Mouse (Mus musculus) gonadal fat pad, adult 2 months (tissue): ENCODE data around the gene St3gal5. TPM values are rescaled to one million over a fixed set of nuclear protein-coding genes. Genes with fewer than 3 reads are reported as not detected.

Experiments
- DNase-seq: peaks from one replicate; pipeline ENCODE4 v3.0.0-alpha.2; 2012; ENCODE audit warnings: low read depth
- polyA plus RNA-seq: library from polyadenylated mRNA; depleted of rRNA; stranded (reverse); fragments of >200 nt; gene quantifications from 2 replicates; pipeline ENCODE4 v1.2.3, GENCODE M21; 2012

Gene St3gal5
- polyA plus RNA-seq, 1 experiment = 6.9 TPM

DNA sequence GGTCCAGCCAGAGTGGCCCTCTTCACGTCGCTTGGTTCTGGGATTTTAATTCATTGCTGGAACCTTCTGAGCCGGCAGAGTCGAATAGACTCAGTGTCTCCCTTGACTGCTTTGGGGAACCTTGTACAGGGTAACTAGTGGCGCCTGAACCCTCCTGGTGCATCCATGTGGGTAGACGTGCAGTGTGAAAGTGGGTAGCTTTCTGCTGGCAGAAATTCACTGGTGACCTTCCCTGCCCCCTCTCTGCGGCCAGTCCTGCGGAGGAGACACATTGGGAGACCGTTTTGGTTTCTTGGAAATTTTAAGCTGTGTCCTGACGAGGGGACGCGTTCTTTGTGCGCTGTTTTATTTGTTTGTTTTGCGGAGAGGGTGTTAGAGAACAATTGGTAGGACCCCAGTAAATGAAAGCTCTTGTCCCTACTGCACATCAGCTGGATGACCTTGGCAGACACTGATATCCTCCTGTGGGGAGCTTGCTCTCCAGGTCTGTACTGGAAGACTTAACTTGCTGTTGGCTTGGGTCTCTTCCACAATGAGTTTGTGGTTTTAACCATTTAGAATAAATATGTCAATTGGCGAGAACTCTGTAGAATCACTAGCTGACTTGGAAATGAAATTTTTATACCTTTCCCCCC lies 746 bp downstream of the St3gal5 start:
- DNase-seq = no peak

DNA sequence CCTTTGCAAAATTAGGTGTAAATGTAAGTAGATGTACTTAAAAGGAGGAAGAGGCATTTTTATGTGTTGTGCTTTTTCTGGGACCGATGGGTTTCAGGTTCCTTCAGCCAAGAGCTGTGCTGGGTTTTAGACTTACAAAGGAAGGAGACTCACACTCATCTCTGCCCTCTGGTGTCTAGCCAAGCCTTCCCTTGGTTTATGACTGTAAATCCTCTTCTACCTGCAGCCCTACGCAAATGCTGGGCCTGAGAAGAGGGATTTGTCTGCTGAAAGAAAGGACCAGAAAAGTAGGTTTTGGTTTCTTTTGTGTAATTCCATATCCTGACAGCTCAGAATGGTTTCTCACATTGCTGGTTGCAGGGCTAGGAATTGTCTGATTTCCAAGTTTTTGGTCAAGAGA lies 1.3 kb downstream of the St3gal5 start:
- no peak for DNase-seq

- no peak for DNase-seq
Observed at GRCm38 (mm10) chr6:72099281-72099680, 1.9 kb downstream of the St3gal5 start.

- DNase-seq = no peak
Observed at GRCm38 (mm10) chr6:72100171-72100570, 2.8 kb downstream of the St3gal5 start.

DNA sequence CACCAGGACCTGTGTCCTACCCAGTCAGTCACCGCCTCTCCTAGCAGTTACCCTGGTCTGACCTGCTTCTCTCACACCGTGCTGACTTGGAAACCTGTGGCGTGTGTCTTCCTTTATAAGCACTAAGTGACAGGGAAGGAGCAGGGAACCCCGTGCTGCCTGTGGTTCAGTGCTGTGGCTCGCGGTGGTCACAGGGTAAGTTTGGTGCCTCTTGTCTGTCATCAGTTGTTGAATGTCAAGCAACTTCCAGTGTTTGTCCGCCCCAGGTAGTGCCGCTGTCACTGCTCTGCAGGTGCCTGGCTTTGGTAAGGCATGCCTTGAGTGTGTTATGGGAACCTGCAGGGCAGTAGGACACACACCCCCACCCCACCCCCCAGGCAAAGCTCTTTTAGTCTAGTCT lies 3.5 kb downstream of the St3gal5 start:
- DNase-seq = no peak

DNA sequence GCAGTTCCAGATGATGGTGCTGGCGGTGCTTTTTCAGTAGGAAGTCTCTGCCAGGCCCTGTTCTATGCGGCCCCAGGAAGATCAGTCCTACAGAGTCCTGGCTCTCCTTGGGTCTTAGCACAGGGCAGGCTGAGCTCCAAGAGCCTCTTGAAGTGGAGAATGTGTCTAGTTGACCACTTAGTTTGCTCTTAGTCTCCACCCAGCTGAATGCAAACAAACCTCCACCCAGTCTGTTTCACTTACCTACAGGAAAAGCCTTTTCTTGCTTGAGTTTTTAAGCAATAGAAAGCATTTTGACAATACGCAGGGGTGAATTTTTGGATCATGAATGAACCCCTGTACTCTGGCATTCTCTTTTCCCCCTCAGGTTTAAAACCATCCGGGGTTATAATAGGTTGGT lies 4.0 kb downstream of the St3gal5 start:
- no peak for DNase-seq

- no peak for DNase-seq
Observed at GRCm38 (mm10) chr6:72102066-72102465, 4.7 kb downstream of the St3gal5 start.

DNA sequence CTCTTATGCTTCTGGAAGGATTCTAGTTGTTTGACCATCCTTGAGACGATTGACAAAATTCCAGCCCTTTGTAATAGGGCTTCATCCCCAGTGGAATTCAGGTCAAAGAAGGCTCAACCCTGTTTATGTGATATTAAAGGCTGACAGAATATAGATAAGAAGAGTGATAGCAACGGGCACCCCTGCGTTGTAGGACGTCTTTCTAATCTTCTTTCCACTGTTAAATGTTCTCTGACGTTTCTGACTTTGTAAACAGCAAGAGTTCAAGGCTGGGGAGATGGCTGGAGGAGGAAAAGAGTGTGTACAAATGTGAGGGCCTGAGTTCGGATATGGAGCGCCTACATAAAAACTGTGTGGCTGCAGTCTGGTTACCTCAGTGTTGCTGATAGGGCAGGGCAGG lies 7.1 kb downstream of the St3gal5 start:
- no peak for DNase-seq

DNA sequence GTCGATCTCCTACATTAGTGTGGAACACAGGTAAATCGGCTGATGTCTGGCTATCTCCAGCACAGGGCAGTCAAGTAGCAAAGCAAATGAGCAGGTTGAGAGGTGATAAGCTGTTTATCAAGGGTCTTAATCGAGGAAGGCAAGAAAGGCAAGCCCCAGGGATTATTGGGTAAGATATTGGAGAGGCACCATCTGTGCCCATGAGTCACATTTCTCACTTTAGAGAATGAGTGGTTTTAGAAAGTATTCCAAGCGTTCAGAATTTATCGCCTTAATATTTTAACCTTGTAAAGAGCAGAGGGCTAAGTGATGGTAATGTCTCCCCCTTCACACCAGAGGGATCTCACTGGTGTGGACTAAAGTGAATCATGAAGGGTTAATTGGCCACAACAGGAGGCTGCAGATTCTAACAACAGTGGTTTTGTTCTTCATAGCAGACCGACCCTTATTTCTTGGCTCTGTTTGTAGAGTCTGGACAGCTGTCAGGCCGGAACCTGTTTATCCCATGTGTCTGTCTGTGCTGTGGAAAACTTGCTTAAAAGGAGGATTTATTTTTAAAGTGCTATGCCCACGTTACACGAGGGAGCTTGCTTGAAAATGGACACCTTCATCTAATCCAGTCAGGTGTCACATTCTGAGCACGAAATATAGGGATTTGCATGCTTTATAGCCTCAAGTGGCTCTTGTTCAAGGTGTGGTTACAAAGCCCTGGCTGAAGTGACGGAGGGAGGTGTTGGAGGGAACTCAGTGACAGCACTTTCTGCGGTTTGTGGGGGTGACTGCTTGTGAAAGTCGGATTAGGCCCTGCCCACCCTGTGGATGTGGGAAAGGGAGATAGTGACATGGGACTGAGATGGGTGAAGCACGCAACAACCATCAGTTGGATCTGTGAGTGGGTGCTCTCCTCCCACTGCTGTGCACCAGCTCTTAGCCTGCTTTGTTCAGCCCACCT lies 11.8 kb downstream of the St3gal5 start:
- DNase-seq = peak; percentile 34

- peak; percentile 31 for DNase-seq
Observed at GRCm38 (mm10) chr6:72110577-72110976, 13.2 kb downstream of the St3gal5 start.

DNA sequence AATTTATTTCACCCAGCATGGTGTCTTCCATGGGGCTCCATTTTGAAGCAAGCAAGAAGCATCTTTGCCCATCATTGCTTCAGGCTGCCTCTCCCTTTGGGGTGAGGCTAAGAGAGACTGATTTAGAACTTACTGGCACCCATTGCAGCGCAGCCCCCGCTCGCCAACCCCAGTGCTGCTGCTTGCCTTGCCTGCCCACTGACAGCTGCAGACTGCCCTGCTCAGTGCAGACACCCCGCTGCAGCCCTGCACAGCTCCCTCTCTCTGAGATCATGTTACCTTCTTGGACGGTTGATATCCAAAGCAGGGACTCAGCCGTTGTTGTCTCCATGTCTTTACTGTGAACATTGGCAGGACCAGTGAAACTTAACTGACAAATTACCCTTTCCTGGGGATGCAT lies 15.2 kb downstream of the St3gal5 start:
- no peak for DNase-seq

GRCm38 (mm10) chr6:72113093-72113702 lies 15.8 kb downstream of the St3gal5 start:
- no peak for DNase-seq

- peak; percentile 46 for DNase-seq
Observed at GRCm38 (mm10) chr6:72114902-72115301, 17.5 kb downstream of the St3gal5 start.

DNA sequence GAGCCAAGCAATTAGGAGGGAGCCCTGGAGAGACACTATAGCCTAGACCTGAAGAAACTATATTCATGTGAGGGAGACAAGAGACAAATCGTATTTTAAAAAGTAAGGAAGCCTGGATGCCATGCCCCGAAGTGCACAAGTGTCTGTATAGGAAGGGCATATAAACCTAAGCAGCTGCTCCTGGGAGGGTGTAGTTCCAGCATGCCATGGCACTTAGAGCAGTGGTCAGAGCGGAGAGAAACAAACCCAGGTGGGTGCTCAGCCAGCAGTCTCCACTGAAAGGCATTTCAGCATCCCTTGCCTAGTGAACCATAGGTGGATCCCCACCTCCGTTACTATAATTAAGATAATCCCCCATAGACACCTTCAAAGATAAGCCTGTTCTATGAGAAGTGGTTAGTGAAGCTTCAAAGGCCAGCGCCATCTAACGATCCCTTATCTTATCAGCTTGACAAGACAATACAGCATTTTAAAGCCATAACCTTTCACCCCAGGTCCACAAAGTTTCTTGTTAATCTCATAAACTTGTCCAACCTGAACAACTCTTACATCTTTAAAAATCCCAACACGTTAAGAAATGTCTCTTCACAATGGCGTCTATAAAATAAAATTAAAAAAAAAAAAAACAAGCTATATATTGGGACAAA lies 20.1 kb downstream of the St3gal5 start:
- no peak for DNase-seq

- DNase-seq = no peak
Observed at GRCm38 (mm10) chr6:72119870-72120269, 22.5 kb downstream of the St3gal5 start.

- DNase-seq = no peak
Observed at GRCm38 (mm10) chr6:72121301-72121700, 23.9 kb downstream of the St3gal5 start.

DNA sequence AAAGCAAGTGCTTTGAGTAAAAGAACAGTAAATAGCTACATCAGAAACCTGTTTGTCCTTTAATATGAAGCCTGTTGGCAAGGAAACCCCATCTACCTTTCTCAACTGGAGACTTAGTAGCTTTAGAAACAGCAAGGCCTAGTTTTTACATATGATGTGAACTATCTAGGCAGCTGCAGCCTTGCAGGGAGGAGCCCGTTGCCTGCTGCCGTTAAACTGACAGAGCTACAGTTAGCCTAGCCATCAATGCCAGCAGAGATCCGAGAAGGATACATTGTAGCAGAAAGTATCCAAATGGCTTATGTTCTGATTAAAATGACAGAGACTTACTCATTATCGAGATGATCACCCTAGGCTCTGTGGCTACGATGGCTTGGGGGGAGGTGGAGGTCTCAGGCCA lies 25.1 kb downstream of the St3gal5 start:
- no peak for DNase-seq

DNA sequence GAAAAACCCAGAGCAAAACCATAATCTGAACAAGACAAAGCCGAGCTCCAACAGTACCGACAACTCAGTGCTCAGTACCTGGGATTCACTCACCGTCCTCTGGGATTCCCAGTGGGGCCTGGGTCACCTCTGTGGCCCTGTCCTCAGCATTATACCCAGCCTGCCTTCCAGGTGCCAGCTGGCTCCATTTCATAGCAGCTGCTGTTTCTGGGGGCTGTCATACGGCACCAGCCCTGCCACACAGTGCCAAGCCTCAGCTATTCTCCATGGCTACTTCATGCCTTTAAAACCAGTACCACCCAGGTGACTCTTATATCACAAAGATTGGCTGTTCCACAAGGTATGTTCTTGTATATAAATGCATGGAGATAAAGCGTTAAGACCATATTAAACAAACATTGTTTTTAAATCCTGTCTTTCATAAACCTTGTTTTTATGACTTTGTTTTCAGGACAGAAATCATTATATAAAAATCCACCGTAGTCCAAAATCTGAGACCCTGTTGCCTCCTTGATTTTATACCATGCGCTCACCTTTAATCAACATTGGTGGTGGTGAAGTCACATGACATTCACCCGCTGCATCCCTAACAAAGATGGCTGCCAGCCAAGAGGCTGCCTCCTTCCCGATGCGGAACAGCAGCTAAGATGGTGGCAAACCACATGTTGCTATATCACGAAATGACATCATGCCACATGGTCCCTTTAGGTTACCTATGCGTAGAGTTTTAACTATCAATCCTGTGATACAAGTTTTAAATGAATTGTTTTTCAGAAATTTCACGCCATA lies 27.1 kb downstream of the St3gal5 start:
- DNase-seq = no peak

GRCm38 (mm10) chr6:72126128-72126917 lies 28.9 kb downstream of the St3gal5 start:
- no peak for DNase-seq

DNA sequence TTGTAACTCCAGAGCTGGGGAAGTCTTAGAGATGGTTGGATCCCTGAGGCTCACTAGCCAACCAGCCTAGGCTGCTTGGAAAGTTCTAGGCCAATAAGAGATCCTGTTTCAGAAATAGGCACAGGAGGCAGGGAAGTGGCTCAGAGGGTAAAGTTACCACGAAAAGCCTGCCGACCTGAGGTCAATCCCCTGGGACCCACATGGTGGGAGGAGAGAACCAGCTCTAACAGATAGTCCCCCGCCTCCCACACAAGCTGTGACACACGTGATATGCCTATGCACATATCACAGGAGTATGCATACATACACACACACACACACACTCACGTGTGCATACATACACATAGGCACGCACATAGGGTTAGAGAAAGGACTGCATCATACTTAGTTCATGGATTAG lies 32.7 kb downstream of the St3gal5 start:
- no peak for DNase-seq
